15 mouse cellular contexts compared by ENCODE assay signal in genomic region chr6:54225327-54225726, GRCm38 (mm10).
DNase-seq lines count a peak whose midpoint lies in the region; ATAC-seq and TF ChIP-seq lines count a peak whose summit lies in the region.
"Had no signal": no experiment of that assay in that cellular context is flagged by ENCODE, and none has a peak within 500 bp of the region (broad histone marks: within the 10 kb centered on the region; RNA-seq: fewer than 3 reads in every experiment).

No protein-coding gene starts in this region.

- H3K27ac ChIP-seq in kidney, postnatal 0 days, result no peak overlapping the region
- H3K27ac ChIP-seq in kidney, adult 2 months (ENCODE audit: insufficient read depth, low read depth, low read length), result no peak overlapping the region
- H3K27ac ChIP-seq in midbrain, embryonic 14.5 days (replicated peaks; ENCODE audit: low read depth, low read length), result no peak overlapping the region
- no peak overlapping the region for H3K27ac ChIP-seq in midbrain, embryonic 11.5 days (ENCODE audit: low read depth, low read length)
- H3K27ac ChIP-seq in stomach, postnatal 0 days (replicated peaks), result no peak overlapping the region
- H3K27ac ChIP-seq in heart, embryonic 10.5 days, result no peak overlapping the region
- H3K27ac ChIP-seq: hindbrain, embryonic 15.5 days had no signal

- peak; percentile 16 for DNase-seq in embryo, embryonic 10 days (ENCODE audit: low spot score)
- no peak for DNase-seq in embryo, embryonic 10.5 days (ENCODE audit: low spot score)
- DNase-seq in kidney, postnatal 0 days (ENCODE audit: low spot score), result peak; percentile 83
- no peak for DNase-seq in kidney, adult 2 months
- DNase-seq in midbrain, embryonic 14.5 days, result peak; percentile 59
- DNase-seq in midbrain, embryonic 11.5 days (ENCODE audit: low spot score, missing footprints), result no peak
- no peak for DNase-seq in stomach, postnatal 0 days (ENCODE audit: low spot score)
- DNase-seq in heart, embryonic 10.5 days (ENCODE audit: low spot score), result no peak
- DNase-seq: cerebellum, adult 11-12 months; gastrocnemius, postnatal 10 days; heart, postnatal 10 days; kidney, postnatal 10 days; right cerebral cortex, postnatal 4 days had no signal

- no peak overlapping the region for H3K4me3 ChIP-seq in kidney, postnatal 0 days (replicated peaks; ENCODE audit: low read depth, low read length)
- no peak overlapping the region for H3K4me3 ChIP-seq in kidney, adult 2 months (ENCODE audit: insufficient read depth, low read depth, low read length)
- no peak overlapping the region for H3K4me3 ChIP-seq in midbrain, embryonic 14.5 days (replicated peaks; ENCODE audit: low read depth, low read length)
- no peak overlapping the region for H3K4me3 ChIP-seq in midbrain, embryonic 11.5 days (ENCODE audit: low read depth, low read length)
- H3K4me3 ChIP-seq in stomach, postnatal 0 days (ENCODE audit: low read depth, low read length), result no peak overlapping the region
- H3K4me3 ChIP-seq in heart, embryonic 10.5 days, result no peak overlapping the region
- H3K4me3 ChIP-seq: hindbrain, embryonic 15.5 days had no signal

- WGBS in kidney, postnatal 0 days, result 39% methylated on average over 4 of the region's 4 CpGs
- 86% methylated on average over 4 of the region's 4 CpGs for WGBS in kidney, adult 2 months
- WGBS in midbrain, embryonic 14.5 days, result 49% methylated on average over 4 of the region's 4 CpGs
- 41% methylated on average over 4 of the region's 4 CpGs for WGBS in midbrain, embryonic 11.5 days
- WGBS in stomach, postnatal 0 days, result 56% methylated on average over 4 of the region's 4 CpGs
- 44% methylated on average over 4 of the region's 4 CpGs for WGBS in heart, embryonic 10.5 days

- H3K4me2 ChIP-seq in kidney, postnatal 0 days (ENCODE audit: low read length), result no peak overlapping the region
- H3K4me2 ChIP-seq in midbrain, embryonic 14.5 days (ENCODE audit: low read length), result no peak overlapping the region
- H3K4me2 ChIP-seq in midbrain, embryonic 11.5 days, result no peak overlapping the region
- no peak overlapping the region for H3K4me2 ChIP-seq in stomach, postnatal 0 days (replicated peaks; ENCODE audit: low read depth)
- H3K4me2 ChIP-seq: hindbrain, embryonic 15.5 days; liver, embryonic 11.5 days had no signal

- TF ChIP-seq POLR2A in kidney, adult 2 months (IDR thresholded peaks at IDR 0.05; ENCODE audit: low read depth, low read length), result no peak

- TF ChIP-seq CTCF in kidney, postnatal 0 days (IDR thresholded peaks at IDR 0.05; ENCODE audit: low read depth), result peak; percentile 63
- no peak for TF ChIP-seq CTCF in kidney, adult 2 months (conservative IDR thresholded peaks at IDR 0.05; ENCODE audit: insufficient read depth, insufficient read length, low read depth, low read length)
- peak; percentile 45; the same call in 1 of the 2 replicates for TF ChIP-seq CTCF in stomach, postnatal 0 days (IDR thresholded peaks at IDR 0.05; ENCODE audit: low read depth)

- H3K36me3 ChIP-seq in kidney, postnatal 0 days (ENCODE audit: insufficient read depth, low read length), result no peaks in the 10 kb centered on the region
- no peaks in the 10 kb centered on the region for H3K36me3 ChIP-seq in kidney, adult 2 months (ENCODE audit: control insufficient read depth, insufficient read depth, low read length)
- peaks cover 3% of the 10 kb centered on the region; the same call in 1 of the 2 replicates for H3K36me3 ChIP-seq in midbrain, embryonic 14.5 days (ENCODE audit: control insufficient read depth, insufficient read depth, low read length)
- no peaks in the 10 kb centered on the region for H3K36me3 ChIP-seq in midbrain, embryonic 11.5 days (ENCODE audit: control insufficient read depth, insufficient read depth, low read length)
- no peaks in the 10 kb centered on the region; the same call in none of the 2 replicates for H3K36me3 ChIP-seq in stomach, postnatal 0 days (ENCODE audit: control insufficient read depth, insufficient read depth, low read length)
- no peaks in the 10 kb centered on the region for H3K36me3 ChIP-seq in heart, embryonic 10.5 days
- H3K36me3 ChIP-seq: hindbrain, embryonic 15.5 days had no signal

- no peak overlapping the region for H3K9ac ChIP-seq in kidney, postnatal 0 days (ENCODE audit: low read depth, low read length)
- H3K9ac ChIP-seq in midbrain, embryonic 14.5 days (replicated peaks; ENCODE audit: low read length), result no peak overlapping the region
- H3K9ac ChIP-seq in midbrain, embryonic 11.5 days (ENCODE audit: low read length), result no peak overlapping the region
- H3K9ac ChIP-seq in stomach, postnatal 0 days (ENCODE audit: low read length), result no peak overlapping the region
- H3K9ac ChIP-seq: hindbrain, embryonic 15.5 days had no signal

- TF ChIP-seq EP300 in stomach, postnatal 0 days (optimal IDR thresholded peaks at IDR 0.05), result no peak

- peaks cover 20% of the 10 kb centered on the region for H3K4me1 ChIP-seq in kidney, postnatal 0 days (replicated peaks; ENCODE audit: insufficient read depth, low read length)
- peaks cover 17% of the 10 kb centered on the region for H3K4me1 ChIP-seq in kidney, adult 2 months (ENCODE audit: control insufficient read depth, insufficient read depth, low read length)
- peaks cover 7% of the 10 kb centered on the region; the same call in 1 of the 2 replicates for H3K4me1 ChIP-seq in midbrain, embryonic 14.5 days (ENCODE audit: control insufficient read depth, insufficient read depth, low read length)
- peaks cover 19% of the 10 kb centered on the region for H3K4me1 ChIP-seq in midbrain, embryonic 11.5 days (ENCODE audit: control insufficient read depth, insufficient read depth, low read length)
- H3K4me1 ChIP-seq in stomach, postnatal 0 days (replicated peaks; ENCODE audit: control insufficient read depth, insufficient read depth), result no peaks in the 10 kb centered on the region
- peaks cover 9% of the 10 kb centered on the region; the same call in 1 of the 2 replicates for H3K4me1 ChIP-seq in heart, embryonic 10.5 days

- ATAC-seq in kidney, postnatal 0 days (replicated peaks; ENCODE audit: low FRiP score, low read depth), result no peak
- ATAC-seq in midbrain, embryonic 14.5 days (ENCODE audit: low FRiP score, low TSS enrichment), result no peak
- no peak for ATAC-seq in midbrain, embryonic 11.5 days (ENCODE audit: low FRiP score)
- no peak for ATAC-seq in stomach, postnatal 0 days (ENCODE audit: low FRiP score, low TSS enrichment)

- H3K9me3 ChIP-seq in kidney, postnatal 0 days (replicated peaks; ENCODE audit: low read length), result no peaks in the 10 kb centered on the region
- H3K9me3 ChIP-seq in midbrain, embryonic 14.5 days (ENCODE audit: control insufficient read depth, low read length), result no peaks in the 10 kb centered on the region
- no peaks in the 10 kb centered on the region for H3K9me3 ChIP-seq in midbrain, embryonic 11.5 days (ENCODE audit: control insufficient read depth, low read length)
- H3K9me3 ChIP-seq in stomach, postnatal 0 days (ENCODE audit: control insufficient read depth, low read length), result no peaks in the 10 kb centered on the region
- no peaks in the 10 kb centered on the region for H3K9me3 ChIP-seq in heart, embryonic 10.5 days
- H3K9me3 ChIP-seq: hindbrain, embryonic 15.5 days had no signal

- H3K27me3 ChIP-seq in kidney, postnatal 0 days (ENCODE audit: insufficient read depth, low read length), result no peaks in the 10 kb centered on the region
- no peaks in the 10 kb centered on the region for H3K27me3 ChIP-seq in kidney, adult 2 months (replicated peaks; ENCODE audit: control insufficient read depth, insufficient read depth, low read length)
- H3K27me3 ChIP-seq in midbrain, embryonic 14.5 days (ENCODE audit: control insufficient read depth, insufficient read depth, low read length), result 0 out of 2 replicates have a peak, but pooled peaks cover 4% of the 10 kb centered on the region
- H3K27me3 ChIP-seq in midbrain, embryonic 11.5 days (ENCODE audit: control insufficient read depth, insufficient read depth, low read length), result peaks cover 12% of the 10 kb centered on the region
- no peaks in the 10 kb centered on the region for H3K27me3 ChIP-seq in stomach, postnatal 0 days (ENCODE audit: control insufficient read depth, insufficient read depth, low read length)
- peaks cover 23% of the 10 kb centered on the region for H3K27me3 ChIP-seq in heart, embryonic 10.5 days (ENCODE audit: insufficient read depth, poor library complexity, severe bottlenecking)
- H3K27me3 ChIP-seq: hindbrain, embryonic 15.5 days had no signal

Comparison
In these comparisons a context has a peak if more than half of its experiments do, and no peak if none do; other contexts are left out.
1. DNase-seq: peak in embryo, embryonic 10 days (single experiment), kidney, postnatal 0 days (single experiment) and midbrain, embryonic 14.5 days (single experiment); none in embryo, embryonic 10.5 days (single experiment), kidney, adult 2 months (single experiment), midbrain, embryonic 11.5 days (single experiment), stomach, postnatal 0 days (single experiment) and heart, embryonic 10.5 days (single experiment).